Mouse (Mus musculus): ENCODE data around the gene Noct. TPM values are rescaled to one million over a fixed set of nuclear protein-coding genes. Genes with fewer than 3 reads are reported as not detected.

Noct gene
- polyA plus RNA-seq, 1 experiment from 2014 or later, result 35.6 TPM

DNA sequence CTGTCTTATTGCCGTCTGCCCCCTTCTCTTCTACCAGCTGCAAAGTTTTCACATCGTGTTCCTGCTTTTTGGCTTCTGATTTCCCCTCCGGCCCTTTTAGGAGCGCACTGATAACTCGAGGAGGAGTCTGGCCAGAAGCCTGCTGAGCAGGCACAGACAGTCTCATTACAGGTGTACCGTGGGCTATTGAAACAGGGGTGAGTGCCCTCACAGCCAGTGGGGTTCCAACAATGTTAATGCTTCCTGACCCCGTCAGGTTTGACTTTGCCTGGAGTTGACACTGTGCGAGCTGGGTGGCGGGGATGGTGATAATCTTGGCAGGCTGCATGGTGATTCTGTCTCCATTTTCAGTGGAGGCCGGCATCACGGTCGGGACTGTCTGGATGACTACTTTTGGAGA lies 32.2 kb downstream of the Noct start:
- no peak for ATAC-seq (ENCODE audit: low FRiP score, low read depth)
- Histone ChIP-seq H3K36me3 (peaks cover 65% of the 10 kb centered on the region), H3K4me2 (no peak overlapping the region)

DNA sequence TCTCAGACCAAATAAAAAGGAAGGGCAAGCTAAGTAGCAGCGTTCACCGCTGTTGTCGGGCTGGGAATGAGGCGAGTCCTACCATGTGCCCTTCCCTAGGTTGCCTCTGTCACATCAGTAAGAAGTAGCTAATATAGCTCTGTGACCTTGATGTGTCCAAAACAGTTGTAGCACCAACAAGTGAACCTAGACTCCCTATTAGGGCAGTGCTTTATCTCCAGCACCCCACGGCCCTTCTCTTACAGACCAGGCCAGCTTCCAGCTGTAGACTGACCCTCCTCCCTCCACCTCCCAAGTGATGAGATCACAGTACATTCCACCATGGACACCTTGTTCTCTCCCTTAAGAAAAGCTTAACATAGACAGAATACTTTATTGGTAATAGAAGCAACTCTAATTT lies 33.8 kb downstream of the Noct start:
- ATAC-seq (ENCODE audit: low FRiP score, low read depth), result no peak
- Histone ChIP-seq H3K4me1 (replicated peaks) (no peaks in the 10 kb centered on the region), H3K9me3 (no peaks in the 10 kb centered on the region), H3K27me3 (no peaks in the 10 kb centered on the region), H3K4me3 (no peak overlapping the region), H3K4me2 (no peak overlapping the region), H3K27ac (replicated peaks) (no peak overlapping the region), H3K9ac (no peak overlapping the region), H3K36me3 (peaks cover 71% of the 10 kb centered on the region)
- WGBS, result 95% methylated on average over 5 of the region's 5 CpGs

More for the DNA sequence above, 32.2 kb downstream of the Noct start:
- Histone ChIP-seq H3K9me3 (no peaks in the 10 kb centered on the region), H3K27me3 (no peaks in the 10 kb centered on the region), H3K4me3 (no peak overlapping the region), H3K27ac (replicated peaks) (no peak overlapping the region), H3K9ac (no peak overlapping the region), H3K4me1 (replicated peaks) (no peaks in the 10 kb centered on the region)
- 88% methylated on average over 12 of the region's 12 CpGs for WGBS

DNA sequence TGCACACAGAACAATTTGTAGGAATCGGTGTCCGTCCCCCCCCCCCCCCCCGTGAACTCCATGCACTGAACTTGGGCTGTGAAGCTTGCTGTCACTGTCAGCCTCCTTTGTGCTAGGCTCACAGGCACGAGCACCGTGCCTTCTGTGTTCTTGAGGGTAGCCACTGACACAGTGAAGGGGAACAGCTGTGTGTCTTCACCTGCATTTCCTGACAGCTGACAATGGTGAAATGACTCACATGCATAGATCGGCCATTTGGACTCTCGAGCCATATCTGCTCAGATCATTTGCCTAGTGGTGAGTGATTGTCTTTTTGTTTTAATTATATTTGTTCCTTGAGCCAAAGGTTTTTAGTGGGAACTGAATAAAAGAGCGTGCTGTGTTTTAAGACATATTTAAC lies 38.7 kb downstream of the Noct start:
- 92% methylated on average over 8 of the region's 8 CpGs for WGBS
- Histone ChIP-seq H3K27me3 (no peaks in the 10 kb centered on the region), H3K4me3 (no peak overlapping the region), H3K9ac (no peak overlapping the region), H3K9me3 (no peaks in the 10 kb centered on the region), H3K4me1 (replicated peaks) (no peaks in the 10 kb centered on the region), H3K36me3 (peaks cover 56% of the 10 kb centered on the region), H3K4me2 (no peak overlapping the region), H3K27ac (replicated peaks) (no peak overlapping the region)
- no peak for ATAC-seq (ENCODE audit: low FRiP score, low read depth)

DNA sequence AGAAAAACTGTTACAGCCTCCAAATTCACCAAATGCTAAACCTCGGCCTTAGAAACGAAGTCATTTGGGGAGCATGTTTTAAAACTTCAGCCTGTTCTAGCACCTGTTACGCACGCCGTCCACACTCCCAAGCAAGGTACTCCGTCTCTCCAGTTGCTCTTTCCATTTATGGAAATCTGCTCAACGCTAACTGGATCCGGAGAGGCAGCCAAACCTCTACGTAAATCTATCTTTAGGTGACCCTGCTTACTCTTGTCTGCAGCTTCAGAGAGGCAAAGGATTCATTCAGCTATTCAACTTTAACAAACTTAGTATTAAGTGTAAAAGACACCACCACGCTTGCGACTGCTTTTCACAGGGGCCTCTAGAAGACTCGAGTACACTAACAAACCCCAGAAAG lies 44.2 kb downstream of the Noct start:
- peaks cover 23% of the 10 kb centered on the region for H3K36me3 ChIP-seq
- H3K4me1 ChIP-seq (replicated peaks), result no peaks in the 10 kb centered on the region
- WGBS, result 89% methylated on average over 12 of the region's 12 CpGs
- no peaks in the 10 kb centered on the region for H3K27me3 ChIP-seq
- no peak for ATAC-seq (ENCODE audit: low FRiP score, low read depth)
- H3K9ac ChIP-seq, result no peak overlapping the region
- H3K27ac ChIP-seq (replicated peaks), result no peak overlapping the region
- no peak overlapping the region for H3K4me3 ChIP-seq
- no peak overlapping the region for H3K4me2 ChIP-seq
- no peaks in the 10 kb centered on the region for H3K9me3 ChIP-seq

DNA sequence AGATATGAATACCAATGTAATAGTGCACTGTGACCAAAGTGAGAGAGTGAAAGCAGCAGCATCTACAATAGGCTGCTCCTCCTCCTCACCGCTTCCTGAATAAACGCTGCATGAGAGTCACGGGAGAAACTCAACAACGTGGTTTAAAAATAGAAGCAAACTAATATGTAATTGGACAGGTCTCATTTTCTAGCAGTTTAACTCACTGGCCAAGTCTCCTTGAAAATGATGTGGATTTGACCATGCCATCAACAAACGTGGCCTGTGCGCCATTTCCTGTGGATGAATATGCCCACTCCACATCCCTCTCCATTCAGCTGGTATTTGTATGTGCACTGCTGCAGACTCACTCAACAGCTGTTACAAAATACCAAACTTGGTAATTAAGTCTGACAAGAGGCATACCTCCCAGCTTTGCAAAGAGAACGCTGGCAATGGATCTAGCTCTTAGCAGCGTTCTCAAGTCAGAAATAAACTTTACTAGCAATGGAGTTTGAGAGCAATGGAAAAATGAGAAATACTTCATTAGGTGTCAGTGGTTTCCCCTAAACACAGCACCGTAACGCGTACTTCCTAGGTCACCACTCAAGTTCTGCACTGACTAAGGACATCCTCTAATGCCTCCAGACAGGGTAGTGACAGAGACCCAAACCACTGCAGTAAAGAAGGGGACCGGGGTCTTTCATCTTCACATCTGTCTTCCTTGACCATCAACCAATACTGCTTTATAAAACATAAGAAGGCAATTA lies 46.0 kb downstream of the Noct start:
- Histone ChIP-seq H3K36me3 (0 out of 2 replicates have a peak, but pooled peaks cover 7% of the 10 kb centered on the region), H3K27ac (replicated peaks) (no peak overlapping the region), H3K4me1 (replicated peaks) (peaks cover 6% of the 10 kb centered on the region), H3K9ac (no peak overlapping the region), H3K27me3 (no peaks in the 10 kb centered on the region), H3K9me3 (no peaks in the 10 kb centered on the region), H3K4me3 (no peak overlapping the region), H3K4me2 (no peak overlapping the region)
- 90% methylated on average over 12 of the region's 12 CpGs for WGBS
- ATAC-seq (ENCODE audit: low FRiP score, low read depth), result no peak

DNA sequence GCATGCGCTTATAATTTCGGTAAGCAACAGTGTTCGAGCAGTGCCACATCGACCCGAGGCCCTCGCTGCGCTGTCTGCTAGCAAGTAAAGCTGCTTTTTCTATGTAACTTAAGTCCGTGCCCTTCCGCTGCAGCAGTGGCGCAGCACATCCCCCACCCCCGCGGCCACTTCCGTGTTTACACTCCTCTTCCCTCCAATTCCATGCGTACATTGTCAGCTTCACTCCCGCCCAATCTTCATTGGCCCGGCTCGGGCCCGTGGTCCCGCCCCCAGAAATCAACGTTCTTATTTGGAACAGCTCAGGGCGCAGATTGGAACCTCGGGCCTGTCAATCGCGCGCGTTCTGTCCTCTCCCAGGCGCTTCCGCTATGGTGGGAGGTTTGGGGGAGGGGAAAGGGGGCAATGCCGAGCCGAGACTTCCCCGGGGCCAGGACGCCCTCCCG lies 51.7 kb downstream of the Noct start:
- peak overlapping the region; percentile 75 for H3K9ac ChIP-seq
- H3K27ac ChIP-seq (replicated peaks), result peak overlapping the region; percentile 93
- no peaks in the 10 kb centered on the region for H3K27me3 ChIP-seq
- WGBS, result under 1% methylated on average over 31 of the region's 33 CpGs
- no peaks in the 10 kb centered on the region for H3K36me3 ChIP-seq
- peak; percentile 98 for ATAC-seq (ENCODE audit: low FRiP score, low read depth)
- H3K4me3 ChIP-seq, result peak overlapping the region; percentile 69
- peaks cover 23% of the 10 kb centered on the region for H3K4me1 ChIP-seq (replicated peaks)
- H3K9me3 ChIP-seq, result no peaks in the 10 kb centered on the region
- peak overlapping the region; percentile 72 for H3K4me2 ChIP-seq

DNA sequence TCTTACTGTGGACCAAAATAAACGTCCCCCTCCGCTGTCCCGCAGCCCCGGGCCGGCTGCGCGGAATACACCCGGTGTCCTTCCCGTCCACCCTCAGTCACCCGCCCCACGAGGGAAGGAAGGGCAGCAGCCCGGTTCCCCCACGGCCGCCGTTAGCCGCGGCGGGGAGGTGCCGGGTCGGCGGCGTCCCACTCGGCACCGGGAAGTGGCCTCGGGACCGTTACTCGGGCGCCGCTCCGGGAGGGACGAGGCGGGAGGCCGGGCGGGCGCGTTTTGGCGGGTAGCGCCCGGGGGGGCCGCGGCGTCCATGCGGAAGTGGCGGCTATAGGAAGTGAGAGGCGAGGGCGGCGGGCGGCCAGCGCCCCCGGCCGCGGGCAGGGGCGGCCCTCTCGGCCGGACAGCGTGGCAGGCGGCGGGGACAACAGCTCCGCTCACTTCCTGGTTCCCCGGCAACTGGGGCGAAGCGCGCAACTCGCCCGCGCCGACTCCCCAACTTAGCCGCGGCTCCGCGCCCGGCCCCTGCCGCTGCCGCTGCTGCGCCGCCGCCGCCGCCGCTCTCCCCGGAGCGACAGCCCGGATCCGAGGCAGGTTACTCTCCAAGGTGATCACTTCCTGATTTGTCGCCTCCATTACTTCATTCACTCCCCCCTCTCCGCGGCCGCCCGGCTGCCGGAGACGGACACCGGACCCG lies 52.3 kb downstream of the Noct start:
- WGBS, result 0% methylated on average over 67 of the region's 93 CpGs
- peaks cover 23% of the 10 kb centered on the region for H3K4me1 ChIP-seq (replicated peaks)
- ATAC-seq (ENCODE audit: low FRiP score, low read depth), result peak; percentile 14; the same call in 1 of the 2 replicates

DNA sequence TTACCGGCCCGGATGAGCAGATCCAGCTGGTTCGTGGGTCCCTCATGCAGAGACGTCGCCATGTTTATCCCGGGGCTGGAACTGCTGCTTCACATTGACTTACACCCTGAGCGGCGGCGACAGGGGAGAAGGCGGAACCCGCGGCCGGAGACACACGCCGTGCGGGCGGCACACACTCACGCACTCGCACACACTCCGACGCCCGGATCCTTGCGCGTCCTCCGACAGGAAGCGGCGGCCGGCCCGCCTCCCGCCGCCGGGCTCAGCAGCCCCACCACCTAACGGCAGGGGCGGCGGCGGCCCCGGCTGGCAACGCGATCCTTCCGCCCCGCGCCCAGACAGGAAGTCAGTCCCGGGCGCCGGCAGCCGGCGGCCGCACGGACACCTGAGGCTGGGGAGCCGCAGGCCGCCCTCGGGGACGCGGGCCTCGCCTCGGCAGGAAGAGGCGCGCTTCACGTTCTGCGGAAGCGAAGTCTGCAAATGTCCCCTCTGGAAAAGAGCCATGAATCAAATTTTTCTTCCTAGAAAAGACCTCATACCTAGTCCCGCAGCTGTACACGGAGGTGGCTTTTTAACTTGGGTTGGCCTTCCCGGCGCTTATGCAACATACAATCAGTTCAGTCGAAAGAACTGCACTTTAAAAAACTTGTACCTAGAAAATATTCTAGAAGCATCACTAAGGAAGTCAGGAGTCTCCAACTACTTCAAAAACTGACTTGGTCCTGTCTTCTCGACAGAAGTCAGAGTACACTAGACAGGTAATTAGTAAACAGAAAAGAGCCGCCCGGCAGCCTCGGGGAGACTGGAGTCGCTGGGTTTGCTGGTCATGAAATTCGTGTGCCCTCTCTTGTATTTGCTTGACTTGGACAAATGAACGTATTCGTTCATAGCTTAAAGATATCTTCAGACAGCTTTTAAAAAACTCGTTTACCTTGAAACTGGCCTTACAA lies 53.2 kb downstream of the Noct start:
- peak; percentile 61 for ATAC-seq (ENCODE audit: low FRiP score, low read depth)
- H3K4me3 ChIP-seq, result peak overlapping the region; percentile 69
- H3K9ac ChIP-seq, result peak overlapping the region; percentile 75
- peak overlapping the region; percentile 72 for H3K4me2 ChIP-seq
- peak overlapping the region; percentile 93 for H3K27ac ChIP-seq (replicated peaks)
- no peaks in the 10 kb centered on the region for H3K36me3 ChIP-seq
- no peaks in the 10 kb centered on the region for H3K27me3 ChIP-seq
- WGBS, result under 1% methylated on average over 75 of the region's 75 CpGs
- H3K9me3 ChIP-seq, result no peaks in the 10 kb centered on the region
- H3K4me1 ChIP-seq (replicated peaks), result peaks cover 23% of the 10 kb centered on the region

More for the DNA sequence above, 52.3 kb downstream of the Noct start:
- H3K9ac ChIP-seq, result peak overlapping the region; percentile 75
- no peaks in the 10 kb centered on the region for H3K36me3 ChIP-seq
- H3K4me2 ChIP-seq, result peak overlapping the region; percentile 72
- H3K27me3 ChIP-seq, result no peaks in the 10 kb centered on the region
- H3K4me3 ChIP-seq, result peak overlapping the region; percentile 69
- no peaks in the 10 kb centered on the region for H3K9me3 ChIP-seq
- H3K27ac ChIP-seq (replicated peaks), result peak overlapping the region; percentile 93

DNA sequence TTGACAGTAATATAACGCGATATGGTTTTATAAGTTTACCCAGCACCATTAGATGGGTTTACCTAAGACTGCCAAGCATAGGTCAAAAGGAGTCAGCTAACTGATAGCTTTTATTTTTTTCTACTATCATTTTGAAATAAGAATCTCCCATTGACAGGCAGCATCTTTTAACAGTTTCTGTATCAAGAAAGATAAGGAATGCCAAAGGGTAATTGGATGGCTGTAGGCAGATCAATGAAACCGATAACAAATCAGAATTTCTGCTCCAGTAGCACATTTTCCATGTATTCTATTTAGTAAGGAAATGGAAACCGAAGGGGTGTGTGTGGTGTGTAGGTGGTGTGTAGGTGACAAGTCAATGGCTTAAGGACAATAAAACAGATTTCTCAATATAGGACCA lies 54.2 kb downstream of the Noct start:
- H3K36me3 ChIP-seq, result no peaks in the 10 kb centered on the region
- H3K4me3 ChIP-seq, result no peak overlapping the region
- no peaks in the 10 kb centered on the region for H3K27me3 ChIP-seq
- no peak overlapping the region for H3K27ac ChIP-seq (replicated peaks)
- WGBS, result 74% methylated on average over 4 of the region's 4 CpGs
- H3K4me1 ChIP-seq (replicated peaks), result peaks cover 23% of the 10 kb centered on the region
- H3K4me2 ChIP-seq, result no peak overlapping the region
- ATAC-seq (ENCODE audit: low FRiP score, low read depth), result no peak
- H3K9me3 ChIP-seq, result no peaks in the 10 kb centered on the region
- H3K9ac ChIP-seq, result no peak overlapping the region

DNA sequence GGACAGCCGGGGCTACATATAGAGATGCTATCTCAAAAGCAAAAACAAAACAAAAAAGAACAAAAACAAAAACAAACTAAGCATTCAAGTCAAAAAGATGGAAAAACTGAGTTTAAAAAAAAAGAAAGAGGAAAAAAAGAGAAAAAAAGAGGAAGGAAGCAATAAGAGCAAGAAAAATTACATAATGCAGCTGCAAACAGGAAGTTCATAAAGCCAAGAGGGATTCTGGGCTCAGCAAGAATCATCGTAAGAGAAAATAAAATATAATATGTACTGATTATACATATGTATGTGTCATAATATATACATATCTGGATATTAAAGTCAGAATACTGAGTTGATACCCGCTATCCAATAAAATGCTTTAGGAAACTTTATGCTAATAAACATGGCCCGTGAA lies 57.5 kb downstream of the Noct start:
- H3K27me3 ChIP-seq, result no peaks in the 10 kb centered on the region
- no peaks in the 10 kb centered on the region for H3K36me3 ChIP-seq
- no peak overlapping the region for H3K27ac ChIP-seq (replicated peaks)
- H3K4me1 ChIP-seq (replicated peaks), result peaks cover 11% of the 10 kb centered on the region
- WGBS, result 96% methylated on average over 4 of the region's 4 CpGs
- H3K9ac ChIP-seq, result no peak overlapping the region
- no peak for ATAC-seq (ENCODE audit: low FRiP score, low read depth)
- H3K9me3 ChIP-seq, result no peaks in the 10 kb centered on the region
- no peak overlapping the region for H3K4me2 ChIP-seq
- H3K4me3 ChIP-seq, result no peak overlapping the region

DNA sequence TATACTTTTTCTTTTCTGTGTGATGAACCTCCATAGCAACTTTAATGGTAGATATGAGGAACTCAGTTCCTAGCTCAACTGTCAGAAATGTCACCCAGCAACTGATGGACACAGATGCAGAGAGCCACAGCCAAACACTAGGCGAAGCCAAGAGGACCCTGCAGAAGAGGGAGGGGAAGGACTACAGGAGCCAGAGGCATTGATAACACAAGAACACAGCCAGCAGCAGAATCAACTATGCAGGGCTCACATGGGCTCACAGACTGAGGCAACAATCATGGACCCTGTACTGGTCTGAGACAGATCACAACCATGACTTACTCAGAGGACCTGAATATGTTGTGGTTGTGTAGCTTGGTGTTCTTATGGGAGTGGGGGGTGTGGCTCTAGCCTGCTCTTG lies 60.1 kb downstream of the Noct start:
- 77% methylated on average over 1 of the region's 1 CpGs for WGBS
- no peak for ATAC-seq (ENCODE audit: low FRiP score, low read depth)
- H3K4me3 ChIP-seq, result no peak overlapping the region

More for the DNA sequence above, 60.1 kb downstream of the Noct start:
- Histone ChIP-seq H3K27ac (replicated peaks) (no peak overlapping the region), H3K4me1 (replicated peaks) (no peaks in the 10 kb centered on the region), H3K9ac (no peak overlapping the region), H3K9me3 (no peaks in the 10 kb centered on the region), H3K36me3 (no peaks in the 10 kb centered on the region), H3K27me3 (no peaks in the 10 kb centered on the region), H3K4me2 (no peak overlapping the region)

Measured in hindbrain, embryonic 15.5 days (tissue).